Mouse (Mus musculus) adrenal gland, adult (tissue): ENCODE measurements at regions not wholly inside any gene's neighbourhood (a gene's known extent, or its start where the extent isn't known, plus 50 kb on each side); places are given as distances from the start of the nearest gene placed in this dataset.

Source experiments
- DNase-seq, 2 experiments: peaks; one replicate each; pipeline ENCODE4 v3.0.0; 2022 to 2023; ENCODE audit warnings: low spot score in 1 of 2; ENCODE audit not compliant: inconsistent age in 2 of 2

- peak in 1 of 2 experiments; percentile 12 for DNase-seq
These were observed 501.8 kb upstream of the Mms22l start for GRCm38 (mm10) chr4:23994261-23994965.

DNA sequence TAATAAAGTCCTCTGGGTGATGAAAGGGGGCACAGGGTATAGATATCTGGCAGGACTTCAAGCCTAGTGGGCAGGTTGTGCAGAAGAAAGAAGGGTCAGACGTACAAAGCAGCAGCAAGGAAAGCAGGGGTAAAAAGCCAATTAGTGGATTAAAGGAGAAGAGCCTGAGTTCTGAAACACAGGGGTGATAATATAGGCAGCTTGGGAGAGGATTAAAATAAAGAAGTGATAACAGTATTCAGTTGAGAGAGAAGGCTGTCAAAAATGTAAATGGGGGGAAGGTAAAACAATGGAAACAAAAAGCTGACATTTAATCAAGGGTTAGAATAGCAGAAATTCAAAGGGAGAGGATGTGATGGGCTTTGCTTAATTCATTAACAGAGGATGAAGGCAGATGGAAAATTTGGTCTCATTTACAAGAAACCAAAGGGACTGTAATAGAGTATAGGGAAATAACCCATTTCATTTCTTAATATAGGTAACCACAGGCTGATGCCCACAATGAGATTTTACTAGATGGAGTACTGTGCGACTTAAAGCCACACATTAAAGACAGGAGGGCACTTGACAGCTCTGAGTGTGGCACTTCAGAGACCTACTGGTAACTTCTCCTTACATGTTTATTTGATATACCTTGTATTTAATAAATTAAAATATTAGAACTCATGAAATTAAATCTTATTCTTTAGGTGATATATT is 489.8 kb upstream of the Mms22l start:
- no peak for DNase-seq

GRCm38 (mm10) chr4:24019178-24020104 is 476.8 kb upstream of the Mms22l start:
- peak; percentile 13 to 71 for DNase-seq
